Mouse (Mus musculus): ENCODE data around the gene Dolpp1.

Gene Dolpp1

GRCm38 (mm10) chr2:30392114-30392576 is at the start of gene Dolpp1:
Gene Dolpp1 (plus strand): TSS chr2:30392254.
- peak; percentile 97 for DNase-seq

DNA sequence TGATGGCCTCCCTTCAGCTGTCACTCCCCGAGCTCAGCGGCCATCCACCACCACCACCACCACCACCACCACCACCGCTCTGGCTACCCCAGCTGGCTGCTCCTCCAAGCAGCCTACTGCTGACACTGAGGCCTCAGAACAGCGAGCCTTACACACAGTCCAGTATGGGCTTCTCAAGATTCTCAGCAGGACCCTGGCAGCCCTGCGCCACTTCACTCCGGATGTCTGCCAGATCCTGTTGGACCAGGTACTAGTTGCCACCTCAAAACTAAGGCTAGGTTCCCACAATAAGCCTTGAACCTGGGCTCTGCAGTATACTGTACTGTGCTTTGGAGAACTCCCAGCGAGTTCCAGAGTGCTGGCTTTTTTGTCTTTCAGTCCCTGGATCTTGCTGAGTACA is 49.5 kb upstream of the Dolpp1 start:
- DNase-seq: no peak

DNA sequence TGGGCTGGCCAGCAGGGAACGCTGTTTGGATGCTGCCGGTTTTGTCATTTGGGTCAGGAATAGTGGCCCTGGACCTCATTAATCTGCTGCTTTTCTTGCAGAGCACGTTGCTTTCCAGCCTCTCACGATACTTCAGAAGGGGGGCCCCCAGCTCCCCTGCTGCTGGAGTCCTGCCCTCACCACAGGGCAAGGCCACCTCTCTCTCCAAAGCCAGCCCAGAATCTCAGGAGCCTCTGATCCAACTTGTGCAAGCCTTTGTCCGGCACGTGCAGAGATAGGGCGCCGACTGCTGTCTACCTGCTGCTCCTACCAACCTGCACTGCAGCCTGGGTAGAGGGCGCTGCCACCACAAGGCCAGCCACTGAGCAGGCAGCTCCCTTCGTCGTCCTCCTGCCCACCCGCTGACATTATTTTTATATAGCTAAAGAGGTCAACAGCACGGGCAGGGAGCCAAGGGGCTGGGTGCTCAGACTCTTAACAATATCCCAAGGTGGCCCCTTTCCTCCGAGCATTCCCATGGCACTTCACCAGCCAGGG is 48.4 kb upstream of the Dolpp1 start:
- DNase-seq: no peak

DNA sequence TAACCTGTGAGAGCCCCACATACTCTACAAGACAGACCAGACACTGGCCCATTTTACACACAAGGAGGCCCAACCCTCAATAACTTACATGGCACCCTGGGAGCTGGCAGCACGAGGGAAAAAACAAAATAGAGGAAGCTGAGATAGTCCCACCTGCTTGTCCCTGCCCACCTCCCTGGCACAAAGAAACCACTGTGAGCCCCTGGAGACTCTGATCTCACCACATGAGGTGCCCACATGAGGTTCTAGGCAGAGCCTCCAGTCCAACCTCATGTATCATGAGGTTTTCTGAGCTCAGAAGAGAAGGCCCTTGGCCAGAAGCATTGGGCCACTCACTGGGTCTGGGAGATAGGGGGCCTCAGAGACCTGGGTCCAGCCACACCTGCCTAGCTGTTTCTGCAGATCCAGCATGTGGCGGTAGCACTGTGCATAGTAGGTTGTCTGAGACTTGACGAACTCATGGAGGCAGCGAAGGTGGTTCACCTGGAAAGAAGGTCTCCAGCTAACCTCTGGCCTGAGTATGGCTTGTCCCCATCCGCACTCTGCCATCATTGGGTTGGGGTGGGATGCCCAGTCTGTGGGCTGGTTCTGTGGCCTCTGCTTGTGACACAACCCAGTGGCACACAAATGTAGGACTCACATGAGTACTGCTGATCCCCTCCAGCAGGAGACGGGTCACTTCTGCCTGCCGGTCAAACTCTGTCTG is 45.9 kb upstream of the Dolpp1 start:
- DNase-seq: no peak

GRCm38 (mm10) chr2:30349196-30349595 is 42.9 kb upstream of the Dolpp1 start:
- no peak for DNase-seq

GRCm38 (mm10) chr2:30351149-30351548 is 40.9 kb upstream of the Dolpp1 start:
- DNase-seq: no peak

- DNase-seq: peak; percentile 68
These were observed 36.2 kb upstream of the Dolpp1 start for GRCm38 (mm10) chr2:30355861-30356260.

DNA sequence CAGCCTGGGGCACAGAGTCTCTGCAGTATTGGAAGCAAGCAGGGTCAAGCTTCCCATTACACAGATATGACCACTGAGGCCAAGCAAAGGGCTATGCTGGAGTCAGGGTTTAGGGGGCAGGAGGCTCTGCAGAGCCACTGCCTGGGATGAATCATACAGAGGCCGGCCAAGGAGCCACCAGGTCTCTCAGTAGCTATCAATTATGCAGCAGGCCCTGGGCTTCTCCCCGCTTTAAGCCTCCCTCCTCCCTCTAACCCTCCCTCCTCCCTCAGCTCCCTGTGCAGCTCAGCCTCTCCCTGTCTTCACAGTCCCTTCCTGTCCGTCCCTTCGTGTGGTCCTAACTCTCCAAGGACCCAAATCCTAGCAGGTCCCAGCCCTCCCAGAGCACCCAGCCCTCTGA is 35.8 kb upstream of the Dolpp1 start:
- no peak for DNase-seq

DNA sequence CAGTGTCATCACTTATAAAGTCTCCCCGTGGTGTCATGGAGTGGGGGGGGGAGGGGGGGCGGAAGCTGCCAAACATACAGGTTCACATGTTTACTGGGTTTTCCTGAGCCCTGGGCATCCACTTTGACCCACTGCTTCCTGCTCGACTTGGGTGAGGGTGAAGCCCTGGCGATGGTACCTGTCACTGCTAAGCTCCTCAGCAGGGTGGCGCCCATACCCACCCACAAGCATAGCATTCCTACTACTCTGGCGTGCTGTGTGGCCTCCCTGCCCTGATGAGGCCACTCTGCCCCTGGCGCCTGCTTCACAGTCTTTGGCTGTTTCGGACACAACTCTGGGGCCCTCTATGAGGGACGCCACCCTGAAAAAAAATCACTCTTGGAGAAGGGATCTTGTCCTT is 35.1 kb upstream of the Dolpp1 start:
- no peak for DNase-seq

DNA sequence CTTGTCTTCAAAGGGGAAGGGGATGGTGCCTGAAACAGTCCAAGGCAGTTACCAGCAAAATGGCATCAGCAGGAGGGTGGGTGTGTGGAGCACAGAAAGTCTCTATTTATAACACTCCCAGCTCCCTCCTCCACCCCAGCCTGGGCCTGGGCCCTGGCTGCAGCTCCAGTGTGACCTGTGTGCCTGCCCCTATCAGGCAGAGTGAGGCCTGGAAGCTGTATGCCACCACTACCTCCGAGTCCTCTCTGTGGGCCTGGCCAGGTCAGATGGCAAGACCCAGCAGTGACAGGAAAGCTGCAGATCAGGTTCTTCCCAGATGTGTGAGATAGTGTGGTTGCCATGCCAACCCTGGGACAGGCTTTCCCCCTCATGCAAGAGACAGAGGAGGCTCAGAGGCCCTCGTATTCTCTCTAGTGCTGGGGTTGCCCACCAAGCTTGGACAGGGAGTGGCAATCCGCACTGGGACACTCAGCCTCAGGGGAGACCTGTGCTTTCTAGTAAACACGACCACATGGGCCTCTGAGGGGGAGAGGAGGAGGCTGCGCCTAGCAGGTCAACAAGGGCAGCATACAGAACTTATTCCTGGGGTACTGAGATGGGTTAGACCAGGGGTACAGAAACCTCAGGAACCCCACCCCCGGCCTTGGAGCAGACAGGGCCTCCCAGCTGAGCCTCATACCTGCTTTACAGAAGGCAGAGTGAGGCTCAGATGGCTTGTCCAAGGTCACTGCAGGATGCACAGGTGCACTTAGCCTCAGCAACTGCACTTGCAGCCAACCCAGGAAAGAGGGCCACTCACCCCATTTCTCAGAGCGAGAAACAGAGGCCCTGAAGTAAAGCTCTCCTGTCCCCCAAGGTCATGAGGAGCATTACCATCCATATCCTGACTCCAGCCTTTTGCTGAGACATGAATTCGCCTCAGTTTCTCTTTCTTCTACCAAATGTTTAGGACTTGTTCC is 34.2 kb upstream of the Dolpp1 start:
- peak; percentile 62 for DNase-seq

GRCm38 (mm10) chr2:30358533-30359531 is 33.2 kb upstream of the Dolpp1 start, which contains the start of gene Sh3glb2:
Gene Sh3glb2 (minus strand): TSS chr2:30359337.
- peak; percentile 84 for DNase-seq

DNA sequence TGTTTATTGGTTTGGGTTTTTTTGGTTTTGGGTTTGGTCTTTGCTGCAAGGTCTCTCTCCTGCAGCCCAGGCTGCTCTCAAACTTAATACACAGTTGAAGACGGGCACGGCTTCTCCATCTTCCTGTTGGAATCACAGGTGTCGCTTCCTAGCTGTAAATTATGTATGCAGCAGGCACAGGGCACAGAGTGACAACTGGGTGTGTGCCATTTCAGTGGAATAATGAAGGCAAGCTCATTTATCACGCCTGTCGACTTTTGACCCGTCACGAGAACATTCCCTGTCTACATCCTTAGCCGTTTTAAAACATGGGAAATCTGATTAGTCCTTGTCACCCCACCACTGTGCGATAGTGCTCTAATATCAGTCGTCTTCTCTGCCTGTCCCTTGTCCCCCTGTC is 31.4 kb upstream of the Dolpp1 start:
- DNase-seq: no peak

GRCm38 (mm10) chr2:30362865-30363264 is 29.2 kb upstream of the Dolpp1 start:
- no peak for DNase-seq

GRCm38 (mm10) chr2:30363773-30364650 is 28.0 kb upstream of the Dolpp1 start, which contains the start of gene Miga2:
Gene Miga2 (plus strand): TSS chr2:30364233.
- DNase-seq: peak; percentile 99

DNA sequence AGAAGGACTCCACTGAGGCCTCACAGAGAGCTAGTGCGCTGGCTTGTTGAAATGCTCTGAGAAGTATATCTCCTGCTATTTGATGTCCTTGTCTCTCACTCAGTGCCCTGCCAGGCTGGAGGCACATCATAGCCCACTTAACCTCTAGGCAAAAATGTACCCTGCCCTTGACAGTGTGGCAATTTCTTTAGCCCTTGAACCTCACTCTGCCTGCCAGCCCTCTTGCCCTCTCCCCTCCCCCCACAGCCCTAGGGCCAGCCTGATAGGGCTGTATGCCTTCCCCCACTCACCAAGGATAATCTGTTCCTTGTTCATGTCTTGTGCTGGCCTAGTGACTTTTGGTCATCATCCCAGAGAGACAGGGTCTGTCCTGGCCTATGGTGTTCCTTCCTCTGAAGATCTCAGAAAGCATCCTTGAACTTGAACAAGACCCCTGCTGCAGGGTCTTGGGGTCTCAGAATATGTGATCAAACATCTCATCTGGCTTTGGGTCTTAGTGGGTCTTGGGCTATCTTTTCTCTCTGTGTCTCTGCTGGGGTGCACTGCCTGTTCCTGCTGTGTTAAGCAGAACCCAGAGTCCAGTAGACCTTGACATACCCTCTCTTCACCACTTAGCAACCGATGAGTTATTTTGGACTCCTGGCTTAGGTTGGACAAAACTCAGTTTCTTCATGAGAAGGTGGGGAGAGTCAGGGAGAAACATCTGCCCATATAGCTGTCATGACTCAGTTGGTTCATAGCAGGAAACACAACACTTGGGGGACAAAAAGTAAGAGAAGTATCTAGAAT is 26.6 kb upstream of the Dolpp1 start:
- DNase-seq: no peak

- DNase-seq: no peak
These were observed 25.9 kb upstream of the Dolpp1 start for GRCm38 (mm10) chr2:30366203-30366602.

DNA sequence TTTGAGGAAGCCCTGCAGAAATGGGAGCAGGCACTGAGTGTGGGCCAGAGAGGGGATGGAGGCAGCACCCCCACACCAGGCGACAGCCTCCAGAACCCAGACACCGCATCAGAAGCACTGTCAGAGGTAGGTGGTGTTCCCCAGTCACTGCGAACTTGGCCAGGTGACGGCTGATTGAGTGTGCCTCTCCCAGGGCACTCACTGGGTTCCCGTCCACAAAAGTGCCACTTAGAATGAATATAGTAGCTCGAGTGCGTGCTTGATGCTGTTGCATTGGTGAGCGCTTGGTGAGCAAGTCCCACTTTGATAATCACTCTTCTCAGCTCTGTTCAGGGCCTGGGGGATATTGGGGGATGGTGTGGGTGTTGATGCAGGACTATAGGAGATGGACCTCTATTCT is 20.5 kb upstream of the Dolpp1 start:
- DNase-seq: no peak

- DNase-seq: no peak
These were observed 19.3 kb upstream of the Dolpp1 start for GRCm38 (mm10) chr2:30372726-30373125.

DNA sequence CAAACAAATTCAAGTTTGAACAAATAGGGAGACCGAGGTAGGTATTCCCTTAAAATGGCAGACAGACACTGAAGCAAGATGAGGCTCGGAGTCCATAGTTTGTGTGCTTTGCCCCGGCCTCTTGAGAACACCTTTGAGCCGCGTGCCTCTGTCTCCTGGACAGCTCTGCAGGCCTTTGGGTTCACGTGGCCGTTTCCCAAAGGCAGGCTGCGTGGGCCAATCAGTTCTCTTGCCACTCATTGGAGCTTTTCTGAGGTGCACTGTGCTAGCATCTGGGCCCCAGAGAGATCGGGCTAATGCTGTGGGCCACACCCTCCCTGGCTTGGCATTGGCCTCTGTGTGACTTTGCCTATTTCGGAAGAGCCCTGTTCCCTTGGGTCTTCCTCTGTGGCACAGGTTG is 16.2 kb upstream of the Dolpp1 start:
- no peak for DNase-seq

GRCm38 (mm10) chr2:30377721-30378120 is 14.3 kb upstream of the Dolpp1 start:
- no peak for DNase-seq

All from cerebellum, adult 11 months (tissue).